Mouse (Mus musculus) liver, embryonic 12.5 days (tissue): ENCODE results near the gene Smco1. TPM values are rescaled to one million over a fixed set of nuclear protein-coding genes. Genes with fewer than 3 reads are reported as not detected.

Experiments used
- ATAC-seq: fragments of 200-750 bp; cut with Nextera tagmentation; 2 replicates; pipeline ENCODE4 v1.8.0; 2017; ENCODE audit warnings: moderate number of reproducible peaks, mild to moderate bottlenecking, moderate library complexity
- H3K27ac ChIP-seq: fragments of 300-500 bp; sonication (generic); 2 replicates; pipeline ENCODE4 v1.5.1; 2016; ENCODE audit warnings: mild to moderate bottlenecking
- H3K27me3 ChIP-seq: fragments of 300-500 bp; sonication (generic); replicated peaks from 2 replicates; pipeline ENCODE4 v1.6.1; 2016; ENCODE audit warnings: mild to moderate bottlenecking, moderate library complexity
- H3K36me3 ChIP-seq: fragments of 300-500 bp; sonication (generic); 2 replicates; pipeline ENCODE4 v1.6.1; 2016; ENCODE audit warnings: mild to moderate bottlenecking, moderate library complexity
- H3K4me1 ChIP-seq: fragments of 300-500 bp; sonication (generic); 2 replicates; pipeline ENCODE4 v1.6.1; 2016
- H3K4me2 ChIP-seq: fragments of 300-500 bp; sonication (generic); 2 replicates; pipeline ENCODE4 v1.6.1; 2016; ENCODE audit warnings: mild to moderate bottlenecking, moderate library complexity
- H3K4me3 ChIP-seq: fragments of 300-500 bp; sonication (generic); 2 replicates; pipeline ENCODE4 v1.5.1; 2016; ENCODE audit warnings: mild to moderate bottlenecking, moderate library complexity
- H3K9ac ChIP-seq: fragments of 300-500 bp; sonication (generic); 2 replicates; pipeline ENCODE4 v1.6.1; 2016; ENCODE audit warnings: mild to moderate bottlenecking, moderate library complexity
- H3K9me3 ChIP-seq: fragments of 300-500 bp; sonication (generic); replicated peaks from 2 replicates; pipeline ENCODE4 v1.6.1; 2016; ENCODE audit warnings: mild to moderate bottlenecking, moderate library complexity
- WGBS: fragments of 180-500 bp; shearing (Covaris S2); methylation state at CpG from one replicate; pipeline ENCODE4 v1.1.7; 2016; ENCODE audit not compliant: insufficient replicate concordance; 5-methylcytosine and 5-hydroxymethylcytosine counted together
- microRNA counts: library from miRNA; unstranded; fragments of <30 nt; microRNA quantifications from one replicate; lab custom pipeline; 2017
- microRNA-seq: library from miRNA; unstranded; fragments of <30 nt; microRNA quantifications from one replicate; pipeline ENCODE4, GENCODE M21; 2017
- polyA plus RNA-seq: library from polyadenylated mRNA; unstranded; fragments of >200 nt; fragmentation: Nextera tagmentation; extraction: Ambion mirVana; gene quantifications from 2 replicates; pipeline ENCODE4 v1.2.1, GENCODE M21; 2016

Gene Smco1
- polyA plus RNA-seq, 1 experiment from 2014 or later: not detected

- Histone ChIP-seq H3K4me3 (no peak overlapping the region), H3K4me1 (no peaks in the 10 kb centered on the region), H3K27ac (no peak overlapping the region), H3K9me3 (peaks cover 5% of the 10 kb centered on the region; the same call in 1 of the 2 replicates), H3K4me2 (no peak overlapping the region), H3K36me3 (no peaks in the 10 kb centered on the region), H3K27me3 (no peaks in the 10 kb centered on the region), H3K9ac (no peak overlapping the region)
- ATAC-seq: no peak
- WGBS: 63% methylated on average over 2 of the region's 2 CpGs
Measured at GRCm38 (mm10) chr16:32316601-32317000, 45.3 kb downstream of the Smco1 start.

GRCm38 (mm10) chr16:32323953-32324352 lies 52.7 kb downstream of the Smco1 start:
- 25% methylated on average over 7 of the region's 7 CpGs for WGBS
- Histone ChIP-seq H3K4me2 (peak overlapping the region; percentile 28), H3K36me3 (no peaks in the 10 kb centered on the region), H3K9ac (no peak overlapping the region), H3K27me3 (no peaks in the 10 kb centered on the region; the same call in 1 of the 2 replicates), H3K4me3 (no peak overlapping the region), H3K9me3 (no peaks in the 10 kb centered on the region), H3K27ac (no peak overlapping the region), H3K4me1 (0 out of 2 replicates have a peak, but pooled peaks cover 9% of the 10 kb centered on the region)
- ATAC-seq: no peak

MicroRNAs within 50 kb of the gene (microRNA counts, 519-probe panel; counts per million panel counts)
- 582 counts per million, percentile 70 among the panel's probes with 10 or more counts for microRNA mmu-miR-1946a (lab: Ali Mortazavi, UCI)

Small RNA genes lying within 50 kb of the gene (microRNA-seq; reads per million reads assigned to microRNA genes)
- not detected for gene Mir1946a

Other genes with a start within 250 kb of the Smco1 start
- 17.7 and 18.3 TPM in 2 replicates for gene Pak2, start 192.1 kb upstream of the Smco1 start, polyA plus RNA-seq
- gene Pigx, start 171.7 kb upstream of the Smco1 start, polyA plus RNA-seq: 33.8 and 37.2 TPM in 2 replicates
- 7.6 TPM in 2 replicates for gene Cep19, start 171.7 kb upstream of the Smco1 start, polyA plus RNA-seq
- gene Nrros, start 105.9 kb upstream of the Smco1 start, polyA plus RNA-seq: 26.5 and 29.9 TPM in 2 replicates
- gene Bex6, start 91.6 kb upstream of the Smco1 start, polyA plus RNA-seq: 1.5 and 1.6 TPM in 2 replicates
- 13.0 and 13.8 TPM in 2 replicates for gene Fbxo45, start 24.3 kb upstream of the Smco1 start, polyA plus RNA-seq
- 13.0 and 15.3 TPM in 2 replicates for gene Wdr53, start 24.2 kb upstream of the Smco1 start, polyA plus RNA-seq
- 24.7 and 25.1 TPM in 2 replicates for gene Rnf168, start 6.0 kb downstream of the Smco1 start, polyA plus RNA-seq
- 10.9 and 11.0 TPM in 2 replicates for gene Ubxn7, start 60.8 kb downstream of the Smco1 start, polyA plus RNA-seq
- gene Tm4sf19, start 129.0 kb downstream of the Smco1 start, polyA plus RNA-seq: not detected in 2 replicates
- gene Tctex1d2, start 148.2 kb downstream of the Smco1 start, polyA plus RNA-seq: 8.1 and 8.6 TPM in 2 replicates
- 37.6 TPM in 2 replicates for gene Pcyt1a, start 159.5 kb downstream of the Smco1 start, polyA plus RNA-seq
- gene Slc51a, start 216.4 kb downstream of the Smco1 start, polyA plus RNA-seq: 0.57 and 0.66 TPM in 2 replicates
- gene Zdhhc19, start 224.8 kb downstream of the Smco1 start, polyA plus RNA-seq: not detected in 2 replicates